Comparison of ENCODE assay signal across 8 mouse cellular contexts in the genomic region with DNA sequence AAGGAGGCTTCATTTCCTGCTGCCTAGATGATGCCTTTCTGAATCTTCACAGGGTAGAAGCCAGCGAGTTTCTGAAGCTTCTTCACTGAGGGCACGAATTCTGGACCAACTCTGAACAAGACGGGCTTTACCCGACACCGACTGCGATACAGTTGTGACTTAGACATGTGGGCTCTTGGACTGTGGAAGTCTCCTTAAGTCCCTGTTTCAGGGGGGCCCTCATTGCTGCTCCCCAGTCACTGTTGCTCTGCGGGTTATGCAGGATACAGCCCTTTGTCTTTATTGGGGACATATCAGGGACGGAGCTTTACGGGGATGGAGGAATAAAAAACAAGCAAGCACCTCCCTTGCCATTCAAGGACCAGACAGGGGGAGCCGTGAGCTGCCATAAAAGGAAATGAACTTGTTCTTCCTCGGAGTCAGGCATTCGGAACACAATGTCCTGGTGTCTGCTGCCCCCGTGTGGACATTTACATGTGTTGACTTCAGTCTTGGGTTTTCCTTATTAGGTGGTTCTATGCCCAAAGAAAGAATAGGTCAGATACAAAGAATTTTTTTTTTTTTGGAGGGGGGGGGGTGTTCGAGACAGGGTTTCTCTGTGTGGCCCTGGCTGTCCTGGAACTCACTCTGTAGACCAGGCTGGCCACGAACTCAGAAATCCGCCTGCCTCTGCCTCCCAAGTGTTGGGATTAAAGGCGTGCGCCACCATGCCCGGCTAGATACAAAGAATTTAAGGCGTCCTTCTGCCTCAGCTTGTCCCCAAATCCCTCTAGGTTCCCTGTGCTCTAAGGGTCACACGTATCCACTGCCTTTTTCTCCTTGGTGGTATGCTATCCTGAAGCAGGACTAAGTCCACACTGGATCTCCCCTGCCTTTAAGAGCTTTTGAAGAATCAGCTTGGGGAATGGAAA. TPM values are rescaled to one million over a fixed set of nuclear protein-coding genes. Genes with fewer than 3 reads are reported as not detected.
DNase-seq lines count a peak whose midpoint lies in the region; ATAC-seq and TF ChIP-seq lines count a peak whose summit lies in the region.

No protein-coding gene starts in this region.

- H3K36me3 ChIP-seq in MEL (ENCODE audit: control insufficient read depth in 1 of 2, insufficient read depth in 2 of 2, low read length in 2 of 2): peaks cover 0 to 2% of the 10 kb centered on the region in 2 experiments; a peak in 1 of 4 replicates
- H3K36me3 ChIP-seq in hindbrain, embryonic 10.5 days: no peaks in the 10 kb centered on the region
- no peaks in the 10 kb centered on the region for H3K36me3 ChIP-seq in lung, postnatal 0 days (ENCODE audit: insufficient read depth, low read length)

- TF ChIP-seq POLR2A in MEL (IDR thresholded peaks at IDR 0.05; ENCODE audit: control insufficient read depth in 1 of 2, insufficient read depth in 1 of 2, low read depth in 1 of 2, low read length in 2 of 2, poor library complexity in 1 of 2): no peak
- TF ChIP-seq POLR2A in cerebellum, adult 2 months (IDR thresholded peaks at IDR 0.05; ENCODE audit: borderline replicate concordance, insufficient read depth, low read length): no peak

- peak overlapping the region; percentile 50 for H3K4me2 ChIP-seq in lung, postnatal 0 days (replicated peaks; ENCODE audit: low read depth, low read length)

- peak; percentile 56 to 93 (median 83) for TF ChIP-seq CTCF in MEL (IDR thresholded peaks at IDR 0.05 in 2 of 3, conservative IDR thresholded peaks at IDR 0.05 in 1 of 3; ENCODE audit: control insufficient read depth in 1 of 3, insufficient read depth in 1 of 3, low read depth in 2 of 3, low read length in 3 of 3, poor library complexity in 1 of 3, severe bottlenecking in 1 of 3)
- peak; percentile 88 for TF ChIP-seq CTCF in cerebellum, adult 2 months (IDR thresholded peaks at IDR 0.05; ENCODE audit: borderline replicate concordance, insufficient read depth, low read depth, low read length)
- peak; percentile 92 for TF ChIP-seq CTCF in lung, postnatal 0 days (IDR thresholded peaks at IDR 0.05)

- ATAC-seq in lung, postnatal 0 days: peak; percentile 85

- H3K27ac ChIP-seq in MEL (ENCODE audit: control insufficient read depth, low read depth, low read length): no peak overlapping the region
- no peak overlapping the region for H3K27ac ChIP-seq in cerebellum, adult 2 months (ENCODE audit: insufficient read depth, low read length)
- peak overlapping the region; percentile 85 for H3K27ac ChIP-seq in hindbrain, embryonic 10.5 days
- no peak overlapping the region for H3K27ac ChIP-seq in lung, postnatal 0 days (ENCODE audit: low read length)

- 23% methylated on average over 21 of the region's 21 CpGs for WGBS in cerebellum, adult 2 months
- 26% methylated on average over 21 of the region's 21 CpGs for WGBS in hindbrain, embryonic 10.5 days
- WGBS in lung, postnatal 0 days: 20% methylated on average over 21 of the region's 21 CpGs

- peak overlapping the region; percentile 51 for H3K9ac ChIP-seq in MEL (ENCODE audit: control insufficient read depth, low read depth, low read length, poor library complexity, severe bottlenecking)
- H3K9ac ChIP-seq in lung, postnatal 0 days (replicated peaks; ENCODE audit: low read depth): no peak overlapping the region

- H3K4me1 ChIP-seq in MEL (ENCODE audit: control insufficient read depth in 1 of 2, insufficient read depth in 2 of 2, low read length in 2 of 2): no peaks in the 10 kb centered on the region; a peak in 1 of 4 replicates
- no peaks in the 10 kb centered on the region for H3K4me1 ChIP-seq in cerebellum, adult 2 months (ENCODE audit: control insufficient read depth, insufficient read depth, low read length)
- H3K4me1 ChIP-seq in hindbrain, embryonic 10.5 days (replicated peaks): peaks cover 4% of the 10 kb centered on the region; the same call in 1 of the 2 replicates
- H3K4me1 ChIP-seq in lung, postnatal 0 days (ENCODE audit: insufficient read depth, low read depth, low read length): no peaks in the 10 kb centered on the region

- H3K9me3 ChIP-seq in MEL (replicated peaks; ENCODE audit: insufficient read depth, low read length): no peaks in the 10 kb centered on the region
- no peaks in the 10 kb centered on the region for H3K9me3 ChIP-seq in hindbrain, embryonic 10.5 days
- no peaks in the 10 kb centered on the region for H3K9me3 ChIP-seq in lung, postnatal 0 days (ENCODE audit: low read length)

- peak overlapping the region; percentile 63 to 64 for H3K4me3 ChIP-seq in MEL (ENCODE audit: control insufficient read depth in 1 of 2, insufficient read depth in 1 of 2, low read depth in 2 of 2, low read length in 2 of 2)
- H3K4me3 ChIP-seq in cerebellum, adult 2 months (replicated peaks; ENCODE audit: insufficient read depth, low read depth, low read length): peak overlapping the region; percentile 41
- peak overlapping the region; percentile 49 for H3K4me3 ChIP-seq in hindbrain, embryonic 10.5 days
- H3K4me3 ChIP-seq in lung, postnatal 0 days (ENCODE audit: low read depth, low read length): peak overlapping the region; percentile 11; the same call in 1 of the 2 replicates

- no peaks in the 10 kb centered on the region for H3K79me2 ChIP-seq in MEL (ENCODE audit: control insufficient read depth, insufficient read depth, low read length, poor library complexity)

- DNase-seq in MEL (ENCODE audit: low read depth, low spot score): peak; percentile 96
- peak; percentile 79 to 82 for DNase-seq in cerebellum, adult 2 months
- DNase-seq in forelimb bud, embryonic 11.5 days (ENCODE audit: low read depth, low spot score): peak; percentile 91
- peak; percentile 90 for DNase-seq in hindbrain, embryonic 10.5 days (ENCODE audit: low spot score)
- peak; percentile 88 for DNase-seq in layer of hippocampus, adult 9-11 months
- DNase-seq in lung, postnatal 0 days (ENCODE audit: low spot score): peak; percentile 93
- DNase-seq in ovary, postnatal 14 days (ENCODE audit: low spot score): peak; percentile 80
- peak; percentile 90 for DNase-seq in thymus, postnatal 14 days

- TF ChIP-seq RAD21 in MEL (IDR thresholded peaks at IDR 0.05; ENCODE audit: low read depth, low read length): peak; percentile 92

- H3K27me3 ChIP-seq in MEL (ENCODE audit: control insufficient read depth in 1 of 2, insufficient read depth in 2 of 2, low read length in 2 of 2): no peaks in the 10 kb centered on the region
- H3K27me3 ChIP-seq in cerebellum, adult 2 months (ENCODE audit: control insufficient read depth, insufficient read depth, low read length): no peaks in the 10 kb centered on the region
- no peaks in the 10 kb centered on the region for H3K27me3 ChIP-seq in hindbrain, embryonic 10.5 days (ENCODE audit: insufficient read depth, poor library complexity, severe bottlenecking)
- no peaks in the 10 kb centered on the region for H3K27me3 ChIP-seq in lung, postnatal 0 days (replicated peaks; ENCODE audit: insufficient read depth, low read length)

- no peak for TF ChIP-seq EP300 in MEL (IDR thresholded peaks at IDR 0.05; ENCODE audit: low read depth in 1 of 2, low read length in 2 of 2)
- no peak for TF ChIP-seq EP300 in lung, postnatal 0 days (IDR thresholded peaks at IDR 0.05)

TF ChIP-seq in MEL, 35 proteins besides CTCF, POLR2A, EP300 and RAD21 (continues in another document):
- no peak for TF ChIP-seq RCOR1 (IDR thresholded peaks at IDR 0.05; ENCODE audit: low read depth, low read length)
- TF ChIP-seq KAT2A (conservative IDR thresholded peaks at IDR 0.05; ENCODE audit: low read depth, low read length): no peak
- TF ChIP-seq MEF2A (IDR thresholded peaks at IDR 0.05; ENCODE audit: extremely low read depth, insufficient replicate concordance, low read depth, low read length, poor library complexity, severe bottlenecking): no peak
- TF ChIP-seq TAL1 (IDR thresholded peaks at IDR 0.05; ENCODE audit: low read length): no peak
- no peak for TF ChIP-seq USF1 (IDR thresholded peaks at IDR 0.05; ENCODE audit: low read depth, low read length)
- TF ChIP-seq MAZ (IDR thresholded peaks at IDR 0.05; ENCODE audit: low read depth, low read length): 0 out of 2 replicates have a peak, but pooled peaks have one; percentile 46
- no peak for TF ChIP-seq BHLHE40 (IDR thresholded peaks at IDR 0.05; ENCODE audit: borderline replicate concordance, low read depth, low read length)
- TF ChIP-seq ZC3H11A (IDR thresholded peaks at IDR 0.05; ENCODE audit: low read depth, low read length): peak; percentile 86
- TF ChIP-seq E2F4 (IDR thresholded peaks at IDR 0.05; ENCODE audit: borderline replicate concordance, low read depth, low read length): no peak
- TF ChIP-seq POLR2AphosphoS2 (IDR thresholded peaks at IDR 0.05; ENCODE audit: low read length): no peak
- no peak for TF ChIP-seq TCF12 (IDR thresholded peaks at IDR 0.05; ENCODE audit: low read depth, low read length)
- TF ChIP-seq SMC3 (IDR thresholded peaks at IDR 0.05; ENCODE audit: low read depth, low read length): peak; percentile 86
- 0 out of 2 replicates have a peak, but pooled peaks have one; percentile 37 for TF ChIP-seq HCFC1 (IDR thresholded peaks at IDR 0.05; ENCODE audit: low read depth, low read length)
- no peak for TF ChIP-seq GABPA (IDR thresholded peaks at IDR 0.05; ENCODE audit: low read depth, low read length)
- TF ChIP-seq POLR2AphosphoS5 (IDR thresholded peaks at IDR 0.05; ENCODE audit: borderline replicate concordance, low read depth, low read length): no peak
- TF ChIP-seq ZMIZ1 (IDR thresholded peaks at IDR 0.05; ENCODE audit: low read depth, low read length): no peak
- TF ChIP-seq MYC (IDR thresholded peaks at IDR 0.05; ENCODE audit: low read depth, low read length): peak; percentile 82; the same call in 1 of the 2 replicates
- TF ChIP-seq ETS1 (IDR thresholded peaks at IDR 0.05; ENCODE audit: low read depth, low read length): no peak
- TF ChIP-seq NELFE (IDR thresholded peaks at IDR 0.05; ENCODE audit: low read depth, low read length): no peak

RNA-seq across cellular contexts. Expression of gene Frrs1, which starts 23.2 kb away (rescaled TPM):
- total RNA-seq in MEL (2012; rRNA removed): 78.5 and 88.3 TPM in 2 replicates
- 100 to 1,000 TPM in 1 of 2 experiments, 10 to 100 TPM in 1; 84.6 to 625 TPM for polyA plus RNA-seq in MEL (2012; ENCODE audit: insufficient read depth in 1 of 2, insufficient read length in 2 of 2, low read depth in 1 of 2, low replicate concordance in 2 of 2, missing spikeins in 1 of 2)
- polyA plus RNA-seq in cerebellum, adult 2 months (2012; rRNA removed): 0.70 and 0.92 TPM in 2 replicates
- 8.7 and 17.2 TPM in 2 replicates for polyA plus RNA-seq in hindbrain, embryonic 10.5 days (2016; fragmentation: Nextera tagmentation; extraction: Ambion mirVana)
- 5.6 and 6.0 TPM in 2 replicates for polyA plus RNA-seq in lung, postnatal 0 days (2015; fragmentation: Nextera tagmentation; extraction: Ambion mirVana)

RNA-seq across cellular contexts. Expression of gene Agl, which starts 28.1 kb away (rescaled TPM):
- total RNA-seq in MEL (2012; rRNA removed): 4.6 and 5.6 TPM in 2 replicates
- 10 to 100 TPM; 11.9 to 21.1 TPM for polyA plus RNA-seq in MEL (2012; ENCODE audit: insufficient read depth in 1 of 2, insufficient read length in 2 of 2, low read depth in 1 of 2, low replicate concordance in 2 of 2, missing spikeins in 1 of 2)
- 20.6 and 20.8 TPM in 2 replicates for polyA plus RNA-seq in cerebellum, adult 2 months (2012; rRNA removed)
- 9.6 and 10.7 TPM in 2 replicates for polyA plus RNA-seq in hindbrain, embryonic 10.5 days (2016; fragmentation: Nextera tagmentation; extraction: Ambion mirVana)
- polyA plus RNA-seq in lung, postnatal 0 days (2015; fragmentation: Nextera tagmentation; extraction: Ambion mirVana): 6.3 and 6.5 TPM in 2 replicates

Comparison
In these comparisons a context has a peak if more than half of its experiments do, and no peak if none do; other contexts are left out.
1. H3K4me3 ChIP-seq: peak in every context shown above with its lines; median percentile 64 in MEL; 49 in hindbrain, embryonic 10.5 days; 41 in cerebellum, adult 2 months; 11 in lung, postnatal 0 days.